Mouse (Mus musculus): Measurements from ENCODE around the gene Paqr5. TPM values are rescaled to one million over a fixed set of nuclear protein-coding genes. Genes with fewer than 3 reads are reported as not detected.

Paqr5 gene
- polyA plus RNA-seq, 1 experiment from 2014 or later: 11.3 TPM

DNA sequence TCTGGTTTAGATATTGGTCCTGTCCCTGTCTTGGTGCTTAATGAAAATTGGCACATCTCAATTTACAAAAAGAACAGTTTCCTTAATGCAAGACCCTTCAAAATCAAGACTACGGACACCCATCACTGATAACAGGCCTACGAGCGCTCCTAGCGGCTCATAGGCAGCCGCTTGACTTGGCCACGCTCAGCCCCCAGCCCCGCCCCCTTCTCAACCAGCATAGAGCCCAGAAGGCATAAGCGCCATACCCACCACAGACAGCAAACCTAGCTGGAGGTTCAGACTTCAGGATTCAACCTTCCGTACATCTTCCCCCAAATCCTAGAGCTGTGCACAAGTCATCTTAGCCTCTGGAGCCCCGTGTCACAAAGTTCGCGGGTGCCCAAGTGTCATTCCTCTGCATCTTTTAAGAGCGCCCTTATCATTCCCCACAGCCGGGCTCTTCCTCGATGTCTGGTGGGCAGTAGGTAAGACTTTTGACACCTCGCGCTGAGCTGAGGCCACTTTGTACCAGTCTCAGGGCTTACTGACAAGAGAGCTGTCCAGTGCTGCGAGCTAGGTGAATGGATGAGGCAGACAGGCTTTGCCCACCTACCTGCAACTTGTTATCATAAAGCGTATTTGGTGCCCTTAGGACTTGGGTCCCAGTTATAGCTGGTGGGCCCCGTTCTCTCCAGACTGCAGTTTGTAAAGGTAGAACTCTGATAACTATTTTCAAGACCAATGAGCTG lies 116.0 kb downstream of the Paqr5 start:
- H3K27me3 ChIP-seq (replicated peaks; ENCODE audit: control insufficient read depth, insufficient read depth, low read length): no peaks in the 10 kb centered on the region
- no peak overlapping the region for H3K4me2 ChIP-seq (ENCODE audit: low read depth, low read length)
- ATAC-seq: no peak
- H3K4me3 ChIP-seq (ENCODE audit: low read length): no peak overlapping the region
- 44% methylated on average over 20 of the region's 20 CpGs for WGBS
- H3K9me3 ChIP-seq (ENCODE audit: control insufficient read depth, low read length): no peaks in the 10 kb centered on the region
- H3K9ac ChIP-seq (ENCODE audit: low read depth, low read length): no peak overlapping the region
- H3K36me3 ChIP-seq (ENCODE audit: control insufficient read depth, insufficient read depth, low read length): peaks cover 15% of the 10 kb centered on the region
- no peak overlapping the region for H3K27ac ChIP-seq (ENCODE audit: low read length)
- peaks cover 7% of the 10 kb centered on the region for H3K4me1 ChIP-seq (ENCODE audit: control insufficient read depth, insufficient read depth, low read length)

DNA sequence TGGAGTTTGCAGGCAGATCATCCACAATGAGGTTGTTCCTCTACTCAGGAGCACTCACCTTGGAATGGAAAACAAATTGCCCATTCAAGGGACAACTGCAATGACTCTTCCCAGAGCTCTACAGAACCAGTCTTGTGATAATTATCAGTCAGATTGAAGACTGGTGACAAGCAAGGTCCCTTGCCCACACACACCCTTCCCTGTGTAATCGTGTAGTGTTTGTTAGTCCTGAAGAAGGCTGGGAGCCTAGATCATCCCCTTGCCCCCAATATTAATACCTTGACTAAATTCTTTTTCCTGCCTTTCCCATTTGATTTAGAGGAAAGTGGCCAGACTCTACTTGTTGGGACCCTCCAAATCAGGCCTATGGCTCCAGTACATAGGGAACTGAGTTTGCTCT lies 117.0 kb downstream of the Paqr5 start:
- H3K9me3 ChIP-seq (ENCODE audit: control insufficient read depth, low read length): no peaks in the 10 kb centered on the region
- WGBS: 67% methylated on average over 1 of the region's 1 CpGs
- H3K4me3 ChIP-seq (ENCODE audit: low read length): no peak overlapping the region
- no peak for ATAC-seq
- no peaks in the 10 kb centered on the region for H3K27me3 ChIP-seq (replicated peaks; ENCODE audit: control insufficient read depth, insufficient read depth, low read length)
- no peak overlapping the region for H3K9ac ChIP-seq (ENCODE audit: low read depth, low read length)
- H3K27ac ChIP-seq (ENCODE audit: low read length): no peak overlapping the region
- H3K4me1 ChIP-seq (ENCODE audit: control insufficient read depth, insufficient read depth, low read length): peaks cover 10% of the 10 kb centered on the region
- H3K36me3 ChIP-seq (ENCODE audit: control insufficient read depth, insufficient read depth, low read length): peaks cover 15% of the 10 kb centered on the region
- no peak overlapping the region for H3K4me2 ChIP-seq (ENCODE audit: low read depth, low read length)

DNA sequence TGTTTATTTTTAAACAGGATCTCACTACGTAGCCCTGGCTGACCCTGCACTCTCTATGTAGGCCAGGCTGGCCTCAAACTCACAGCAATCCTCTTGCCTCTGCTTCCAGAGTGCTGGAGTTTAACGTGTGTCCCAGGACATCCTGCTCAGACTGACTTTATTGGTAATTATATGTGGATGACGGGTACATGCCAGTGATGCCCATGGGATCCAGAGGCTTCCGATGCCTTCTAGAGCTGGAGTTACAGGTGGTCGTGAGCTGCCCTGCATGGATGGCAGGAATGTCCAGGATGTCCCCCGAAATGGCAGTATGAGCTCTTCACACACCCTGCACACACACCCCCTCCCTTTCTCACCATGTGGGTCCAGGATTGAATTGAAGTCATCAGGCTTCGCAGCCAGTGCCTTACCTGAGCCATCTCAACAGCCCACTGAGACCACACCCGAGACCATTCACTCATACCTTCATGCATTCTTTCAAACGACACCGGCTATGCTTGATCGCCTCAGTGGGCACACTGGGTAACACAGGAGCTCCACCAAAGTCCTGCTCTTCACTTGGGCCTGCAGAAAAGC lies 117.7 kb downstream of the Paqr5 start:
- no peaks in the 10 kb centered on the region for H3K27me3 ChIP-seq (replicated peaks; ENCODE audit: control insufficient read depth, insufficient read depth, low read length)
- no peak overlapping the region for H3K4me3 ChIP-seq (ENCODE audit: low read length)
- peaks cover 15% of the 10 kb centered on the region for H3K36me3 ChIP-seq (ENCODE audit: control insufficient read depth, insufficient read depth, low read length)
- H3K9ac ChIP-seq (ENCODE audit: low read depth, low read length): no peak overlapping the region
- H3K27ac ChIP-seq (ENCODE audit: low read length): no peak overlapping the region
- no peaks in the 10 kb centered on the region for H3K9me3 ChIP-seq (ENCODE audit: control insufficient read depth, low read length)
- no peak for ATAC-seq
- no peak overlapping the region for H3K4me2 ChIP-seq (ENCODE audit: low read depth, low read length)
- peaks cover 13% of the 10 kb centered on the region for H3K4me1 ChIP-seq (ENCODE audit: control insufficient read depth, insufficient read depth, low read length)
- 88% methylated on average over 11 of the region's 11 CpGs for WGBS

DNA sequence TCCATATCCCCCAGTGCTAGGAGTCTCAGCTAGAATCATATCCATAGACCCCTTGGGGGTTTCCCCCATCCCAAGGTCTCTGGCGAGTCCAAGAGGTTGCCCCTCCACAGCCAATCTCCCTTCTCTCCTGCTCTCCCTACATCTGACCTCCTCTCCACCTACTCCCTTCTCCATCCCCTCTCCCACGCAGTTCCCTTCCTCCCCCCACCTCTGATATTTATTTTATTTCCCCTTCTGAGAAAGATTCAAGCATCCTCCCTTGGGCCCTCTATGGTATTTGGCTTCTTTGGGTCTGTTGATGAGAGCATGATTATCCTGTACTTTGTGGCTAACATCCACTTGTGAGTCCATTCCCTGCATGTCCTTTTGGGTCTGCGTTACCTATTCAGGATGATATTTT lies 118.3 kb downstream of the Paqr5 start:
- no peak overlapping the region for H3K27ac ChIP-seq (ENCODE audit: low read length)
- no peak overlapping the region for H3K4me2 ChIP-seq (ENCODE audit: low read depth, low read length)
- H3K36me3 ChIP-seq (ENCODE audit: control insufficient read depth, insufficient read depth, low read length): peaks cover 15% of the 10 kb centered on the region
- ATAC-seq: no peak
- no peak overlapping the region for H3K9ac ChIP-seq (ENCODE audit: low read depth, low read length)
- no peaks in the 10 kb centered on the region for H3K9me3 ChIP-seq (ENCODE audit: control insufficient read depth, low read length)
- WGBS: 72% methylated on average over 3 of the region's 3 CpGs
- no peaks in the 10 kb centered on the region for H3K27me3 ChIP-seq (replicated peaks; ENCODE audit: control insufficient read depth, insufficient read depth, low read length)
- no peak overlapping the region for H3K4me3 ChIP-seq (ENCODE audit: low read length)
- H3K4me1 ChIP-seq (ENCODE audit: control insufficient read depth, insufficient read depth, low read length): peaks cover 13% of the 10 kb centered on the region

DNA sequence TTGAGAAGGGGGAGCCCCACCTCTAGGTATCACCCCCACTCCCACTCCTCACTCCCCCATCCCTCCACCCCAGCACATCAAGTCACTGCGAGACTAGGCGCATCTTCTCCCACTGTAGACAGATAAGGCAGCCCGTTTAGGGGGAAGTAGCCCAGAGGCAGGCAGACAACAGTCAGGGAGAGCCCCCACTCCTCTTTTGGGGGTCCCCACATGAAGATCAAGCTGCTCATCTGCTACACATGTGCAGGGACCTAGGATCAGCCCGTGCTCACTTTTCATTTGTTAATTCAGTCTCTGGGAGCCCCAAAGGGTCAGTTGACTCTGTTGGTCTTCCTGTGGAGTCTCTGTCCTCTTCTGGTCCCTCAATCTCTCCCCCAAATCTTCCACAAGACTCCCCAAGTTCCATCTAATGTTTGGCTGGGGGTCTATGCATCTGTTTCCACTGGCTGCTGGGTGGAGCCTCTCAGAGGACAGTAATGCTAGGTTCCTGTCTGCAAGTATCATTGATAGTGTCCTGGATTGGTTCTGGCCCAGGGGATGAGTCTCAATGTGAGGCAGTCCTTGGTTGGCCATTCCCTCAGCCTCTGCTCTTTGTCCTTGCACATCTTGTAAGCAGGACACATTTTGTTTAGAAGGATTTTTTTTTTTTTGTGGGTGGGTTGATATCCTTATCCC lies 118.9 kb downstream of the Paqr5 start:
- Histone ChIP-seq H3K36me3 (ENCODE audit: control insufficient read depth, insufficient read depth, low read length) (peaks cover 12% of the 10 kb centered on the region), H3K9me3 (ENCODE audit: control insufficient read depth, low read length) (no peaks in the 10 kb centered on the region), H3K9ac (ENCODE audit: low read depth, low read length) (no peak overlapping the region), H3K4me1 (ENCODE audit: control insufficient read depth, insufficient read depth, low read length) (peaks cover 8% of the 10 kb centered on the region), H3K27me3 (replicated peaks; ENCODE audit: control insufficient read depth, insufficient read depth, low read length) (no peaks in the 10 kb centered on the region), H3K4me2 (ENCODE audit: low read depth, low read length) (no peak overlapping the region), H3K27ac (ENCODE audit: low read length) (no peak overlapping the region), H3K4me3 (ENCODE audit: low read length) (no peak overlapping the region)
- 97% methylated on average over 4 of the region's 4 CpGs for WGBS
- ATAC-seq: no peak

DNA sequence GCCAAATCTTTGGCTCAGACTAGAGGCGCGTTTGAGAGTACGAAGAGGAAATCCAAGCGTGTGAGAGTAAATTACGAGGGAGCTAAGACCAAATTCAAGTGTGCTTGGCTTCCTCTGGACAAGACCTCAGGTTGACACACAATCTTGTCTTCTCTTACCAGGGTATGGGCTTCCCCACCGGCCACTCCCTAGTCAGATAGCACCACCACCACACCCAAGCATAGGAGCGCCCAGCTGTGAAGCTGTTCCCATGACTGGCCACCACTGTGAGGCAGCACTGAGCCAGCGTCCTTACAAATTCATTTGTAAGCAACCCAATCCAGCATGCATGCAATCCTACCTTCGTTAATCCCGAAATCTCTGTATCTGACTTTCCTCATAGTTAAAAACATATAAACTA lies 119.7 kb downstream of the Paqr5 start:
- no peak overlapping the region for H3K4me2 ChIP-seq (ENCODE audit: low read depth, low read length)
- H3K4me3 ChIP-seq (ENCODE audit: low read length): no peak overlapping the region
- H3K27me3 ChIP-seq (replicated peaks; ENCODE audit: control insufficient read depth, insufficient read depth, low read length): 0 out of 2 replicates have a peak, but pooled peaks cover 2% of the 10 kb centered on the region
- no peaks in the 10 kb centered on the region for H3K9me3 ChIP-seq (ENCODE audit: control insufficient read depth, low read length)
- no peak overlapping the region for H3K9ac ChIP-seq (ENCODE audit: low read depth, low read length)
- H3K4me1 ChIP-seq (ENCODE audit: control insufficient read depth, insufficient read depth, low read length): peaks cover 8% of the 10 kb centered on the region
- no peak overlapping the region for H3K27ac ChIP-seq (ENCODE audit: low read length)
- no peak for ATAC-seq
- H3K36me3 ChIP-seq (ENCODE audit: control insufficient read depth, insufficient read depth, low read length): peaks cover 4% of the 10 kb centered on the region
- WGBS: 65% methylated on average over 10 of the region's 10 CpGs

DNA sequence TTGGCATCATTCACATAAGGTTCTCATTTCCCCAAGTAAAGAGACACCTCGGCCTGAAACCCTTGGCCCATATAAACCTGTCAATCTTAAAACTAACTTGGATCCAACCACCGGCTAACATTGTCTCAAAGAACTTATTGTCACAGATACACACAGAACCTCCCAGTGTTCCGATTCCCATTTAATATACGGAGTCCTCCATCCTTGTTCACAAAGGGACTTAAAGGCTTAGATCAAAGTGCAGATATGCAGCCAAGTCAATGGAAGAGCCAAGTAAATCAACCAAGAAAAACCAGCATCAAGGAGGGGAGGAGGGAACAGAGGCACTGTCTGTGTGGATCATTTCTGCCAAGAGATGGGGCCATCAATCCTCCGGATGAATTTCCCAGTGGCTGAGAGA lies 121.1 kb downstream of the Paqr5 start:
- Histone ChIP-seq H3K4me3 (ENCODE audit: low read length) (no peak overlapping the region), H3K9ac (ENCODE audit: low read depth, low read length) (no peak overlapping the region), H3K4me1 (ENCODE audit: control insufficient read depth, insufficient read depth, low read length) (peaks cover 8% of the 10 kb centered on the region), H3K4me2 (ENCODE audit: low read depth, low read length) (no peak overlapping the region), H3K9me3 (ENCODE audit: control insufficient read depth, low read length) (no peaks in the 10 kb centered on the region), H3K36me3 (ENCODE audit: control insufficient read depth, insufficient read depth, low read length) (no peaks in the 10 kb centered on the region), H3K27ac (ENCODE audit: low read length) (no peak overlapping the region), H3K27me3 (replicated peaks; ENCODE audit: control insufficient read depth, insufficient read depth, low read length) (0 out of 2 replicates have a peak, but pooled peaks cover 2% of the 10 kb centered on the region)
- no peak for ATAC-seq
- 69% methylated on average over 5 of the region's 5 CpGs for WGBS

DNA sequence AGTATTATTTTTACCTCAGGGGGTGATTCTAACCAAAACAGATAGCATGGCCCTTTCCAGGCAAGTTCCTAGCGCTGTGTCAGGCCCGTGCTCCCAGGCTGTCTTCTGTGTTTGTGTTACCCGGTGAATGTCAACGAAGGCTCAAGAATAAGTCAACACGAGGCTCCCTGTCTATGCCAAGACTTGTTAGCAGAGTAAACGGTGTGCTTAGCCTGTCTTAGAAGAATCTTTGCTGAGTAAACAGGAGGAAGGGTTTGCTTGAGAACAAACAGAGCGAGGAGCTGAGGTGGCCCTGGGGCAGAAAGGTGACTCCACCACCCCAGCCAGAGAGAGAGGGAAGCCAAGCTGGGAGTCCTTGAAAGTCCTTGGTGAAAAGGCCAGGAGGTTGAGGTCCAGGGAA lies 122.5 kb downstream of the Paqr5 start:
- peak; percentile 32; the same call in 1 of the 2 replicates for ATAC-seq
- H3K9ac ChIP-seq (ENCODE audit: low read depth, low read length): no peak overlapping the region; the same call in 1 of the 2 replicates
- no peak overlapping the region for H3K4me2 ChIP-seq (ENCODE audit: low read depth, low read length)
- H3K27me3 ChIP-seq (replicated peaks; ENCODE audit: control insufficient read depth, insufficient read depth, low read length): 0 out of 2 replicates have a peak, but pooled peaks cover 7% of the 10 kb centered on the region
- 19% methylated on average over 7 of the region's 7 CpGs for WGBS
- no peak overlapping the region for H3K4me3 ChIP-seq (ENCODE audit: low read length)
- H3K27ac ChIP-seq (ENCODE audit: low read length): no peak overlapping the region
- H3K9me3 ChIP-seq (ENCODE audit: control insufficient read depth, low read length): no peaks in the 10 kb centered on the region
- H3K4me1 ChIP-seq (ENCODE audit: control insufficient read depth, insufficient read depth, low read length): peaks cover 10% of the 10 kb centered on the region
- H3K36me3 ChIP-seq (ENCODE audit: control insufficient read depth, insufficient read depth, low read length): no peaks in the 10 kb centered on the region

All from intestine, embryonic 16.5 days (tissue).